Mouse (Mus musculus) forebrain, embryonic 13.5 days (tissue): ENCODE measurements around the gene Asgr1. TPM values are rescaled to one million over a fixed set of nuclear protein-coding genes. Genes with fewer than 3 reads are reported as not detected.
A peak's percentile ranks its signal among the peaks of the same experiment; 100 is the strongest.

Experiments used
- ATAC-seq: fragments of 200-750 bp; cut with Nextera tagmentation; 2 replicates; pipeline ENCODE4 v1.8.0; 2017
- H3K27ac ChIP-seq: fragments of 300-500 bp; sonication (generic); 2 replicates; pipeline ENCODE4 v1.5.1; 2015; ENCODE audit warnings: inconsistent platforms, mild to moderate bottlenecking, moderate library complexity
- H3K27me3 ChIP-seq: fragments of 300-500 bp; sonication (generic); 2 replicates; pipeline ENCODE4 v1.6.1; 2015; ENCODE audit warnings: mild to moderate bottlenecking, inconsistent platforms
- H3K36me3 ChIP-seq: fragments of 300-500 bp; sonication (generic); 2 replicates; pipeline ENCODE4 v1.6.1; 2015; ENCODE audit warnings: mild to moderate bottlenecking, inconsistent platforms; ENCODE audit not compliant: poor library complexity, severe bottlenecking
- H3K4me1 ChIP-seq: fragments of 300-500 bp; sonication (generic); 2 replicates; pipeline ENCODE4 v1.6.1; 2015; ENCODE audit warnings: inconsistent platforms
- H3K4me2 ChIP-seq: fragments of 300-500 bp; sonication (generic); 2 replicates; pipeline ENCODE4 v1.6.1; 2015; ENCODE audit warnings: inconsistent platforms, mild to moderate bottlenecking, moderate library complexity
- H3K4me3 ChIP-seq: fragments of 300-500 bp; sonication (generic); 2 replicates; pipeline ENCODE4 v1.5.1; 2015; ENCODE audit warnings: mild to moderate bottlenecking, inconsistent platforms
- H3K9ac ChIP-seq: fragments of 300-500 bp; sonication (generic); 2 replicates; pipeline ENCODE4 v1.6.1; 2015; ENCODE audit warnings: mild to moderate bottlenecking, inconsistent platforms
- H3K9me3 ChIP-seq: fragments of 300-500 bp; sonication (generic); replicated peaks from 2 replicates; pipeline ENCODE4 v1.6.1; 2016; ENCODE audit warnings: inconsistent platforms
- WGBS: fragments of 180-500 bp; shearing (Covaris S2); methylation state at CpG from one replicate; pipeline ENCODE4 v1.1.7; 2015; 5-methylcytosine and 5-hydroxymethylcytosine counted together
- polyA plus RNA-seq: library from polyadenylated mRNA; unstranded; fragments of >200 nt; fragmentation: Nextera tagmentation; extraction: Ambion mirVana; gene quantifications from 2 replicates; pipeline ENCODE4 v1.2.1, GENCODE M21; 2015

Asgr1 gene
- polyA plus RNA-seq, 1 experiment from 2014 or later = 0.37 TPM

DNA sequence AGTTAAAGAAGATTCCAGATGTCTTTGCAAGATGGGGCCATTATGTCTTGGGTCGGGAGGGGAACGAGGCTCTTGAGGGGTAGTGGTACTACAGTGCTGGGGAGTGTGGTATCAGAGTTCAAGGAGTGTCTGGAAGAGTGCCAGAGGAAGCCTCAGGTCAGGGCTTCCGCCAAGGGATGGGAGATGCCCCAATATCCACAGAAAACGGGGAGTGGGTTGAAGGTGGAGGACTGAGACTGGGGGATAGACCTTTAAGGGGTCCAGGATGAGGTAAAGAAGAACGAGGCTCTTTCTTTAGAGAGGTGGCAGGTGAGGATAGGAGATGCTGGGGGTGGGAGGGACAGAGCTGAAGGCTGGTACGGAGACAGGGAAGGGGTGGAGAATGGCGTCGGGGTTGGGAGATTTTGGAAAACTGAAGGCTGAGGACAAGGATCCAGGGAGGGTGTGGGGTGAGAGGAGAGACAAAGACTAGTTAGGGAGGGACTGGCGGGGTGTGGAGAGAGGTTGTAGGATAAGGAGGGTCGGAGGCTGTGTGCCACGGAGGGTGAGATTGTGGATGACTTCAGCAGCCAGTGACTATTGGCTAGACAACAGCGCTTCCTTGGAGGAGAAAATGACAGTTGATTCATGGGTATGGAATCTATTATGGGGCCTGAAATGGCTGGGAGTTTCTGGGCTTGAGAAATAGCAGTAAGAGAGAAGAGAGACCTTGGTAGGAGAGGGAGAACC is 25.3 kb upstream of the Asgr1 start:
- H3K4me1 ChIP-seq = peaks cover 72% of the 10 kb centered on the region

GRCm38 (mm10) chr11:70029130-70029801 is 24.6 kb upstream of the Asgr1 start:
- H3K4me1 ChIP-seq = peaks cover 65% of the 10 kb centered on the region
- H3K27me3 ChIP-seq = no peaks in the 10 kb centered on the region
- peak overlapping the region; percentile 60 for H3K9ac ChIP-seq
- peak overlapping the region; percentile 98 for H3K27ac ChIP-seq
- ATAC-seq = peak; percentile 92
- peak overlapping the region; percentile 67 for H3K4me2 ChIP-seq
- no peaks in the 10 kb centered on the region for H3K9me3 ChIP-seq
- peak overlapping the region; percentile 38 for H3K4me3 ChIP-seq
- peaks cover 35% of the 10 kb centered on the region for H3K36me3 ChIP-seq
- 0% methylated on average over 20 of the region's 20 CpGs for whole genome bisulfite sequencing

More for the DNA sequence above, 25.3 kb upstream of the Asgr1 start:
- WGBS = 21% methylated on average over 12 of the region's 12 CpGs
- Histone ChIP-seq H3K9me3 (no peaks in the 10 kb centered on the region), H3K27ac (peak overlapping the region; percentile 98), H3K9ac (peak overlapping the region; percentile 55), H3K4me2 (peak overlapping the region; percentile 67), H3K4me3 (peak overlapping the region; percentile 38), H3K27me3 (no peaks in the 10 kb centered on the region), H3K36me3 (peaks cover 29% of the 10 kb centered on the region)
- ATAC-seq = peak; percentile 15; the same call in 1 of the 2 replicates

GRCm38 (mm10) chr11:70029829-70030550 is 23.9 kb upstream of the Asgr1 start:
- Histone ChIP-seq H3K36me3 (peaks cover 38% of the 10 kb centered on the region), H3K4me3 (peak overlapping the region; percentile 38), H3K9me3 (no peaks in the 10 kb centered on the region), H3K27ac (peak overlapping the region; percentile 98), H3K4me1 (peaks cover 57% of the 10 kb centered on the region), H3K27me3 (no peaks in the 10 kb centered on the region), H3K9ac (peak overlapping the region; percentile 60), H3K4me2 (peak overlapping the region; percentile 67)
- 19% methylated on average over 10 of the region's 11 CpGs for WGBS
- peak; percentile 63 for ATAC-seq

GRCm38 (mm10) chr11:70030651-70031320 is 23.1 kb upstream of the Asgr1 start:
- no peaks in the 10 kb centered on the region for H3K9me3 ChIP-seq
- peaks cover 50% of the 10 kb centered on the region for H3K4me1 ChIP-seq
- 91% methylated on average over 28 of the region's 28 CpGs for WGBS
- no peaks in the 10 kb centered on the region for H3K27me3 ChIP-seq
- H3K27ac ChIP-seq = peak overlapping the region; percentile 98
- ATAC-seq = no peak
- H3K4me3 ChIP-seq = peak overlapping the region; percentile 38
- H3K36me3 ChIP-seq = peaks cover 38% of the 10 kb centered on the region
- H3K9ac ChIP-seq = peak overlapping the region; percentile 60
- peak overlapping the region; percentile 67 for H3K4me2 ChIP-seq

DNA sequence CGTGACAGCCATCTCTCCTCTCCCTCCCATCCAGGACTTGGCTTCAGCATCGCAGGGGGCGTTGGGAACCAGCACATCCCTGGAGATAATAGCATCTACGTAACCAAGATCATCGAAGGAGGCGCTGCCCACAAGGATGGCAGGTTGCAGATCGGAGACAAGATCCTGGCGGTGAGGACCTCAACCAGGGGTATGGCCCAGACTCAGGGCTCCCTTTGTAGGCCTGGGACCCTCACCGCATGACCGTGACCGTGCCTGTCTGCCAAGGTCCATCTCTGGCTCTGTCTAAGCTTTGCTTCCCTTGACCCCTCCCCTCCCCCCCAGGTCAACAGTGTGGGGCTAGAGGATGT is 22.6 kb upstream of the Asgr1 start:
- H3K27ac ChIP-seq = peak overlapping the region; percentile 98
- H3K4me1 ChIP-seq = peaks cover 44% of the 10 kb centered on the region
- H3K9ac ChIP-seq = no peak overlapping the region
- no peaks in the 10 kb centered on the region for H3K27me3 ChIP-seq
- 96% methylated on average over 11 of the region's 11 CpGs for WGBS
- peaks cover 38% of the 10 kb centered on the region for H3K36me3 ChIP-seq
- ATAC-seq = no peak
- no peak overlapping the region for H3K4me3 ChIP-seq
- no peaks in the 10 kb centered on the region for H3K9me3 ChIP-seq
- peak overlapping the region; percentile 67; the same call in 1 of the 2 replicates for H3K4me2 ChIP-seq

GRCm38 (mm10) chr11:70038174-70038573 is 15.7 kb upstream of the Asgr1 start:
- Histone ChIP-seq H3K27me3 (no peaks in the 10 kb centered on the region), H3K4me3 (no peak overlapping the region), H3K4me1 (0 out of 2 replicates have a peak, but pooled peaks cover 6% of the 10 kb centered on the region), H3K27ac (no peak overlapping the region), H3K9me3 (no peaks in the 10 kb centered on the region), H3K4me2 (no peak overlapping the region), H3K36me3 (peaks cover 70% of the 10 kb centered on the region), H3K9ac (no peak overlapping the region)
- 86% methylated on average over 7 of the region's 7 CpGs for WGBS
- ATAC-seq = no peak

GRCm38 (mm10) chr11:70039631-70040030 is 14.3 kb upstream of the Asgr1 start:
- H3K27me3 ChIP-seq = no peaks in the 10 kb centered on the region
- WGBS = 94% methylated on average over 10 of the region's 10 CpGs
- no peaks in the 10 kb centered on the region for H3K9me3 ChIP-seq
- H3K4me1 ChIP-seq = 0 out of 2 replicates have a peak, but pooled peaks cover 6% of the 10 kb centered on the region
- H3K36me3 ChIP-seq = peaks cover 74% of the 10 kb centered on the region
- no peak overlapping the region for H3K4me3 ChIP-seq
- ATAC-seq = no peak
- H3K27ac ChIP-seq = no peak overlapping the region
- H3K9ac ChIP-seq = no peak overlapping the region
- H3K4me2 ChIP-seq = no peak overlapping the region

- Histone ChIP-seq H3K27me3 (no peaks in the 10 kb centered on the region), H3K9ac (no peak overlapping the region), H3K36me3 (peaks cover 78% of the 10 kb centered on the region), H3K4me1 (0 out of 2 replicates have a peak, but pooled peaks cover 6% of the 10 kb centered on the region), H3K27ac (no peak overlapping the region), H3K9me3 (no peaks in the 10 kb centered on the region), H3K4me2 (no peak overlapping the region), H3K4me3 (no peak overlapping the region)
- 95% methylated on average over 7 of the region's 7 CpGs for WGBS
- no peak for ATAC-seq
These were observed 13.7 kb upstream of the Asgr1 start for GRCm38 (mm10) chr11:70040184-70040583.

DNA sequence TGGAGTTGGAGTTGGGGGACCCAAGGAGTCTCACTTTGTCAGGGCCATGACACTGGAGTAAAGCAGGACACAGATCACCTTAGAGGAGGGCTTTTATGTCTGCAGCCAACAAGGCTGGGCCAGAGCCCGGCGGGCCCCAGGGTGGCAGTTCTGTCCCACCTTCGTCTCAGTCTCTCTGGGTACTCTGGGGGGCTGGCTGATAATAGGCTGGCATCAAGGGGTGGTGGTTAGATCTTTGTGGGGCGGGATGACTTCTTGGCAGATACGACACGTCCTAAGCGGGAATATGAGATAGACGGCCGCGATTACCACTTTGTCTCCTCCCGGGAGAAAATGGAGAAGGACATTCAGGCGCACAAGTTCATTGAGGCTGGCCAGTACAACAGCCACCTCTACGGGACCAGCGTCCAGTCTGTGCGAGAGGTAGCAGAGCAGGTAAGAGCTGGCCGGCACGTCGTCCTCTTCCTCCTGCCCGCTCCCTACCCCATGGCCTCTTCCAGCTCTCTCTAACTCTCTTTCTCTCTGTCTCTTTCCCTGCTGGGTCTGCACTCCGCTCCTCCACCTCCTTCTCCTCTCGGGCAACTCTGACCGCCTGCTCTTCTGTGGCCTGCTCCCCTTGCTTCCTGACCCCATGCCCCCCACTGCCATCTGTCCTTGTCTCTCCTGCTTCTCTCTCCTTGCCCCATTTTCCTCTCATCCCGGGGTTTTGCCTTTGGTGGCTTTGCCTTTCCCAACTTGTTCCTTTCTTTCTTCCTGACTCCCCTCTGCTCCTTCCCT is 11.4 kb upstream of the Asgr1 start:
- 91% methylated on average over 23 of the region's 23 CpGs for WGBS
- Histone ChIP-seq H3K36me3 (peaks cover 76% of the 10 kb centered on the region), H3K9ac (no peak overlapping the region), H3K4me3 (no peak overlapping the region), H3K9me3 (no peaks in the 10 kb centered on the region), H3K27me3 (no peaks in the 10 kb centered on the region), H3K27ac (no peak overlapping the region), H3K4me1 (0 out of 2 replicates have a peak, but pooled peaks cover 6% of the 10 kb centered on the region), H3K4me2 (no peak overlapping the region)
- ATAC-seq = no peak

DNA sequence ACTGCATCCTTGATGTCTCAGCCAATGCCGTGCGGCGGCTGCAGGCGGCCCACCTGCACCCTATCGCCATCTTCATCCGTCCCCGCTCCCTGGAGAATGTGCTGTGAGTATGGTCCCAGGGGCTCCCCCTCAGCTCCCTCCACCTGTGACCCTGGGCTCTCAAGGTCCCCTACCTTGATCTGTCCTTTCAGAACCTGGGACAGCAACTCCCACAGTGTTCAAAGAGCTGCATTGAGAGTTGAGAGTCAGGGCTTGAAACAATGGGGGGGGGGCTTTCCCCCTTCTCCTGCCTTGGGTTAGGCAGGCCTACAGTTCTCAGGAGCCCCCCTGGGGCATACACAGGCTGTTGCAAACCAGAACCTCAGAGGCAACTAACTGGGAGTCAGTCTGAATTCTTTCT is 10.2 kb upstream of the Asgr1 start:
- Histone ChIP-seq H3K27me3 (no peaks in the 10 kb centered on the region), H3K4me1 (0 out of 2 replicates have a peak, but pooled peaks cover 6% of the 10 kb centered on the region), H3K4me3 (no peak overlapping the region), H3K36me3 (peaks cover 67% of the 10 kb centered on the region), H3K9ac (no peak overlapping the region), H3K4me2 (no peak overlapping the region), H3K27ac (no peak overlapping the region), H3K9me3 (no peaks in the 10 kb centered on the region)
- no peak for ATAC-seq
- WGBS = 87% methylated on average over 7 of the region's 7 CpGs

DNA sequence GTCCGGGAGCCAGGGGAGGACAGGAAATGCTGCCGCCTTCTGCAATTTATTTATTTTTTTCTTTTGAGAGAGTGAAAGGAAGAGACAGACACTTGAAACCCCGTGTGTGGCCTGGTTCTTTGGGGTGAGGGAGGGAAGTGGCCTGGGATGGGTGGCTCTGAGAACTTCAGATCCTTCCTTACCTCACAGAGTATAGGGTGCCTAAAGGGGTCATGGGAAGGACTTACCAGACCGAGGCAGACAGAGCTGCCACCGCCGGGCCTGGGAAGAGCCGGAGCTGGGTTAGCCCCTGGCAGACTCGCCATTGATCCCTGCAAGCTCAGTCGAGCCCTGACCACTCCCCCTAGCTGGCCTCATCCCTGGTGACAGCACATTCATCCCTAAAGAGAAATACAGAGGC is 8.4 kb upstream of the Asgr1 start:
- no peaks in the 10 kb centered on the region for H3K9me3 ChIP-seq
- no peak overlapping the region for H3K27ac ChIP-seq
- no peaks in the 10 kb centered on the region for H3K27me3 ChIP-seq
- no peak overlapping the region for H3K9ac ChIP-seq
- peaks cover 51% of the 10 kb centered on the region for H3K36me3 ChIP-seq
- WGBS = 37% methylated on average over 9 of the region's 9 CpGs
- H3K4me3 ChIP-seq = no peak overlapping the region
- no peak overlapping the region for H3K4me2 ChIP-seq
- no peak for ATAC-seq
- 0 out of 2 replicates have a peak, but pooled peaks cover 6% of the 10 kb centered on the region for H3K4me1 ChIP-seq
